9 mouse cellular contexts compared by ENCODE assay signal in genomic region chr12:107111908-107112770, GRCm38 (mm10).
DNase-seq lines count a peak whose midpoint lies in the region; ATAC-seq lines count a peak whose summit lies in the region.
"Had no signal": no experiment of that assay in that cellular context is flagged by ENCODE, and none has a peak within 500 bp of the region (broad histone marks: within the 10 kb centered on the region; RNA-seq: fewer than 3 reads in every experiment).

No protein-coding gene starts in this region.

- no peak overlapping the region for H3K9ac ChIP-seq in midbrain, embryonic 11.5 days (ENCODE audit: low read length)
- H3K9ac ChIP-seq in stomach, embryonic 16.5 days (ENCODE audit: low read length): no peak overlapping the region

- no peaks in the 10 kb centered on the region for H3K27me3 ChIP-seq in midbrain, embryonic 11.5 days (ENCODE audit: control insufficient read depth, insufficient read depth, low read length)
- H3K27me3 ChIP-seq in midbrain, embryonic 10.5 days (ENCODE audit: low read depth, poor library complexity, severe bottlenecking): no peaks in the 10 kb centered on the region
- no peaks in the 10 kb centered on the region for H3K27me3 ChIP-seq in stomach, embryonic 16.5 days (ENCODE audit: control insufficient read depth, insufficient read depth, low read length)

- ATAC-seq in midbrain, embryonic 11.5 days (ENCODE audit: low FRiP score): no peak
- ATAC-seq in stomach, embryonic 16.5 days (ENCODE audit: insufficient read depth, low FRiP score): no peak

- peak; percentile 69 for DNase-seq in midbrain, embryonic 11.5 days (ENCODE audit: low spot score, missing footprints)
- DNase-seq in midbrain, embryonic 10.5 days (ENCODE audit: low spot score): no peak
- peak; percentile 63 for DNase-seq in forelimb bud, embryonic 11.5 days (ENCODE audit: low read depth, low spot score)
- peak; percentile 30 to 59 for DNase-seq in left cerebral cortex, postnatal 25 days (ENCODE audit: low spot score in 2 of 2)
- no peak for DNase-seq in urinary bladder, postnatal 10 days (ENCODE audit: low spot score)
- DNase-seq in testis, postnatal 14 days (ENCODE audit: low spot score): no peak
- DNase-seq: cerebellum, adult 11 months had no signal

- H3K9me3 ChIP-seq in midbrain, embryonic 11.5 days (ENCODE audit: control insufficient read depth, low read length): no peaks in the 10 kb centered on the region
- H3K9me3 ChIP-seq in midbrain, embryonic 10.5 days (replicated peaks): no peaks in the 10 kb centered on the region
- no peaks in the 10 kb centered on the region for H3K9me3 ChIP-seq in stomach, embryonic 16.5 days (replicated peaks; ENCODE audit: control insufficient read depth, low read length)

- 68% methylated on average over 18 of the region's 18 CpGs for WGBS in midbrain, embryonic 11.5 days
- 77% methylated on average over 18 of the region's 18 CpGs for WGBS in midbrain, embryonic 10.5 days
- whole genome bisulfite sequencing in stomach, embryonic 16.5 days: 23% methylated on average over 18 of the region's 18 CpGs

- H3K4me3 ChIP-seq in midbrain, embryonic 11.5 days (ENCODE audit: low read depth, low read length): no peak overlapping the region
- no peak overlapping the region for H3K4me3 ChIP-seq in midbrain, embryonic 10.5 days
- no peak overlapping the region for H3K4me3 ChIP-seq in stomach, embryonic 16.5 days (replicated peaks; ENCODE audit: low read length)

- intact Hi-C loops in left cerebral cortex, postnatal 25 days (cut with DNase I): no loop called here

- no peaks in the 10 kb centered on the region for H3K36me3 ChIP-seq in midbrain, embryonic 11.5 days (ENCODE audit: control insufficient read depth, insufficient read depth, low read length)
- H3K36me3 ChIP-seq in midbrain, embryonic 10.5 days: no peaks in the 10 kb centered on the region
- no peaks in the 10 kb centered on the region for H3K36me3 ChIP-seq in stomach, embryonic 16.5 days (ENCODE audit: control insufficient read depth, insufficient read depth, low read length)

- H3K27ac ChIP-seq in midbrain, embryonic 11.5 days (ENCODE audit: low read depth, low read length): no peak overlapping the region
- H3K27ac ChIP-seq in midbrain, embryonic 10.5 days (replicated peaks): no peak overlapping the region; the same call in 1 of the 2 replicates
- H3K27ac ChIP-seq in stomach, embryonic 16.5 days (ENCODE audit: low read length): no peak overlapping the region
- H3K27ac ChIP-seq: macrophage had no signal

- H3K4me1 ChIP-seq in midbrain, embryonic 11.5 days (ENCODE audit: control insufficient read depth, insufficient read depth, low read length): no peaks in the 10 kb centered on the region
- H3K4me1 ChIP-seq in midbrain, embryonic 10.5 days: peaks cover 9% of the 10 kb centered on the region
- H3K4me1 ChIP-seq in stomach, embryonic 16.5 days (ENCODE audit: control insufficient read depth, insufficient read depth, low read length): no peaks in the 10 kb centered on the region

- H3K4me2 ChIP-seq in midbrain, embryonic 11.5 days: no peak overlapping the region
- peak overlapping the region; percentile 1; the same call in 1 of the 2 replicates for H3K4me2 ChIP-seq in stomach, embryonic 16.5 days (ENCODE audit: low read depth, low read length)

Comparison
In these comparisons a context has a peak if more than half of its experiments do, and no peak if none do; other contexts are left out.
1. DNase-seq: peak in midbrain, embryonic 11.5 days (single experiment), forelimb bud, embryonic 11.5 days (single experiment) and left cerebral cortex, postnatal 25 days (2 of 2); none in midbrain, embryonic 10.5 days (single experiment), urinary bladder, postnatal 10 days (single experiment) and testis, postnatal 14 days (single experiment).